In genomic region chr4:53174906-53175305, GRCm38 (mm10) we compare ENCODE assay signal across 25 mouse cellular contexts.
"Had no signal": no experiment of that assay in that cellular context is flagged by ENCODE, and none has a peak within 500 bp of the region (broad histone marks: within the 10 kb centered on the region; RNA-seq: fewer than 3 reads in every experiment).

No protein-coding gene starts in this region.

- H3K9ac ChIP-seq: heart, embryonic 13.5 days; heart, embryonic 15.5 days; hindbrain, embryonic 13.5 days; hindbrain, embryonic 15.5 days; kidney, embryonic 15.5 days; limb, embryonic 12.5 days had no signal

- H3K4me3 ChIP-seq: heart, adult 2 months; heart, embryonic 13.5 days; heart, embryonic 15.5 days; hindbrain, embryonic 13.5 days; hindbrain, embryonic 15.5 days; kidney, embryonic 15.5 days; layer of hippocampus, adult 2 months; left cerebral cortex, adult 2 months; limb, embryonic 10.5 days; limb, embryonic 12.5 days had no signal

- ATAC-seq: hindbrain, postnatal 0 days; intestine, embryonic 16.5 days had no signal

- H3K4me1 ChIP-seq: hindbrain, embryonic 13.5 days; hindbrain, embryonic 15.5 days had no signal

- H3K36me3 ChIP-seq: heart, embryonic 13.5 days; heart, embryonic 15.5 days; hindbrain, embryonic 13.5 days; hindbrain, embryonic 15.5 days; kidney, embryonic 15.5 days; limb, embryonic 10.5 days; limb, embryonic 12.5 days had no signal

- H3K27me3 ChIP-seq: heart, embryonic 13.5 days; heart, embryonic 15.5 days; hindbrain, embryonic 13.5 days; hindbrain, embryonic 15.5 days; kidney, embryonic 15.5 days; limb, embryonic 12.5 days had no signal

- H3K9me3 ChIP-seq: heart, embryonic 13.5 days; heart, embryonic 15.5 days; hindbrain, embryonic 13.5 days; hindbrain, embryonic 15.5 days; kidney, embryonic 15.5 days; limb, embryonic 10.5 days had no signal

- H3K27ac ChIP-seq: heart, adult 2 months; heart, embryonic 13.5 days; heart, embryonic 15.5 days; hindbrain, embryonic 13.5 days; hindbrain, embryonic 15.5 days; hindbrain, postnatal 0 days; kidney, embryonic 15.5 days; kidney, postnatal 0 days; layer of hippocampus, adult 2 months; left cerebral cortex, adult 2 months; limb, embryonic 10.5 days; limb, embryonic 12.5 days had no signal

- H3K4me2 ChIP-seq: heart, embryonic 11.5 days; heart, embryonic 13.5 days; heart, embryonic 15.5 days; hindbrain, embryonic 13.5 days; hindbrain, embryonic 15.5 days; kidney, embryonic 15.5 days; limb, embryonic 12.5 days had no signal

- DNase-seq: gastrocnemius, postnatal 14 days; gastrocnemius, postnatal 36 days; heart, adult 11 months; heart, adult 2 months; heart, postnatal 14 days; heart, postnatal 36 days; kidney, adult 11 months; kidney, adult 2 months; kidney, adult 9 months; kidney, postnatal 14 days; kidney, postnatal 36 days; liver had no signal
